Mouse (Mus musculus) ES-Bruce4 (cell line): Measurements from ENCODE around the gene Kif3b.
"Not testable (repeated sequence)": the region's sequence is repeated elsewhere in the genome, so short reads cannot be mapped to it uniquely, and the experiment has no call there.

Experiments used
- CTCF ChIP-seq: IDR thresholded peaks from one replicate; pipeline ENCODE4 v1.8.1; 2011; ENCODE audit warnings: low read depth, low read length
- POLR2A ChIP-seq: IDR thresholded peaks from one replicate; pipeline ENCODE4 v1.8.1; 2011; ENCODE audit warnings: low read length; ENCODE audit not compliant: insufficient read depth

- TF ChIP-seq CTCF, POLR2A: not testable (repeated sequence)
Measured at GRCm38 (mm10) chr2:153364531-153364930, 73.3 kb downstream of the Kif3b start.
